Mouse (Mus musculus) forebrain, embryonic 11.5 days (tissue): ENCODE measurements around the gene Ncf2. TPM values are rescaled to one million over a fixed set of nuclear protein-coding genes. Genes with fewer than 3 reads are reported as not detected.

Experiments
- ATAC-seq: fragments of 200-750 bp; cut with Nextera tagmentation; replicated peaks from 2 replicates; pipeline ENCODE4 v1.8.0; 2017; ENCODE audit warnings: moderate TSS enrichment; ENCODE audit not compliant: low FRiP score
- DNase-seq: peaks from one replicate; pipeline ENCODE4 v3.0.0-alpha.2; 2017; ENCODE audit warnings: low spot score
- H3K27ac ChIP-seq: fragments of 300-500 bp; sonication (generic); 2 replicates; pipeline ENCODE4 v1.5.1; 2014; ENCODE audit warnings: low read depth, low read length
- H3K27me3 ChIP-seq: fragments of 300-500 bp; sonication (generic); 2 replicates; pipeline ENCODE4 v1.6.1; 2014; ENCODE audit warnings: mild to moderate bottlenecking, low read length, mixed read lengths; ENCODE audit not compliant: control insufficient read depth, insufficient read depth
- H3K36me3 ChIP-seq: fragments of 300-500 bp; sonication (generic); 2 replicates; pipeline ENCODE4 v1.6.1; 2014; ENCODE audit warnings: mild to moderate bottlenecking, low read length, moderate library complexity, mixed read lengths; ENCODE audit not compliant: control insufficient read depth, insufficient read depth
- H3K4me1 ChIP-seq: fragments of 300-500 bp; sonication (generic); replicated peaks from 2 replicates; pipeline ENCODE4 v1.6.1; 2014; ENCODE audit warnings: low read length, mixed read lengths; ENCODE audit not compliant: control insufficient read depth, insufficient read depth
- H3K4me2 ChIP-seq: fragments of 300-500 bp; sonication (generic); 2 replicates; pipeline ENCODE4 v1.6.1; 2014; ENCODE audit warnings: low read depth, mild to moderate bottlenecking, low read length, moderate library complexity, mixed read lengths; ENCODE audit not compliant: severe bottlenecking
- H3K4me3 ChIP-seq: fragments of 300-500 bp; sonication (generic); 2 replicates; pipeline ENCODE4 v1.5.1; 2014; ENCODE audit warnings: low read depth, low read length
- H3K9ac ChIP-seq: fragments of 300-500 bp; sonication (generic); 2 replicates; pipeline ENCODE4 v1.6.1; 2014; ENCODE audit warnings: low read length
- H3K9me3 ChIP-seq: fragments of 300-500 bp; sonication (generic); 2 replicates; pipeline ENCODE4 v1.6.1; 2016; ENCODE audit warnings: low read length, mixed read lengths; ENCODE audit not compliant: control insufficient read depth
- WGBS: fragments of 180-500 bp; shearing (Covaris S2); extraction: QIAGEN DNeasy Blood & Tissue Kit; methylation state at CpG from one replicate; pipeline ENCODE4 v1.1.7; 2014; 5-methylcytosine and 5-hydroxymethylcytosine counted together
- polyA plus RNA-seq: library from polyadenylated mRNA; unstranded; fragments of >200 nt; fragmentation: Nextera tagmentation; extraction: Ambion mirVana; gene quantifications from 2 replicates; pipeline ENCODE4 v1.2.1, GENCODE M21; 2014

Ncf2 gene
- polyA plus RNA-seq, 1 experiment from 2014 or later: 2.5 TPM

DNA sequence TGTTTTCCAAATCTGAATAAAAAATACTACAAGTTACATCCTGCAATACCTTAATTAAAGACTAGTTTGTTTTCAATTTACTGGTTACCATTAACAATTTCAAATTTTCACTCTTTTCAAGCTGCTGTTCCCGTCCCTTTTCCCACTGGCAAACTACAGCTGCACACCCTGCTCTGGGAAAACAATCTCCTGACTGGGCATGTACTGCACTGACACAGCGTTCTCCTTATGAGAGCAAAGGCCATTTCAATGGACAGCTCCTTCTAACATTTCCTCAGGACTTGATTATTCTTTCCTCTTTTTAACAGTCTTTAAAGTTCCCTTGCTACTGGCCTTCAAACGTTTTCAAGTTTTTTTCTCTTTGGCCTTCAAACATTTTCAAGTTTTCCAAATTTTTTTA, 71.0 kb downstream of the Ncf2 start:
- Histone ChIP-seq H3K9ac (no peak overlapping the region), H3K4me3 (no peak overlapping the region), H3K27ac (no peak overlapping the region), H3K9me3 (no peaks in the 10 kb centered on the region), H3K4me1 (no peaks in the 10 kb centered on the region), H3K4me2 (no peak overlapping the region), H3K27me3 (no peaks in the 10 kb centered on the region), H3K36me3 (no peaks in the 10 kb centered on the region)
- ATAC-seq (no peak), DNase-seq (no peak)
- 86% methylated on average over 3 of the region's 3 CpGs for WGBS

Other genes starting within 250 kb of the Ncf2 start
- gene Apobec4, start 49.6 kb upstream of the Ncf2 start, polyA plus RNA-seq: not detected in 2 replicates
- gene Rgl1, start 33.8 kb upstream of the Ncf2 start, polyA plus RNA-seq: 28.6 and 32.5 TPM in 2 replicates
- 252 and 259 TPM in 2 replicates for gene Arpc5, start 33.7 kb upstream of the Ncf2 start, polyA plus RNA-seq
- gene Smg7, start 102.5 kb downstream of the Ncf2 start, polyA plus RNA-seq: 47.1 and 51.1 TPM in 2 replicates
- 11.7 and 16.0 TPM in 2 replicates for gene Nmnat2, start 154.8 kb downstream of the Ncf2 start, polyA plus RNA-seq